9 mouse cellular contexts compared by ENCODE assay signal in genomic region chr2:153929871-153930413, GRCm38 (mm10). TPM values are rescaled to one million over a fixed set of nuclear protein-coding genes. Genes with fewer than 3 reads are reported as not detected.
DNase-seq lines count a peak whose midpoint lies in the region; ATAC-seq and TF ChIP-seq lines count a peak whose summit lies in the region.
"Had no signal": no experiment of that assay in that cellular context is flagged by ENCODE, and none has a peak within 500 bp of the region (broad histone marks: within the 10 kb centered on the region; RNA-seq: fewer than 3 reads in every experiment).

No protein-coding gene starts in this region.

- TF ChIP-seq EP300 in ES-Bruce4 (IDR thresholded peaks at IDR 0.05; ENCODE audit: insufficient read depth, low read depth, low read length) = no peak

- no peaks in the 10 kb centered on the region for H3K9me3 ChIP-seq in hindbrain, embryonic 10.5 days
- no peaks in the 10 kb centered on the region for H3K9me3 ChIP-seq in hindbrain, embryonic 12.5 days (replicated peaks)
- no peaks in the 10 kb centered on the region for H3K9me3 ChIP-seq in ES-Bruce4 (replicated peaks; ENCODE audit: control insufficient read depth, insufficient read depth, low read length, poor library complexity, severe bottlenecking)
- no peaks in the 10 kb centered on the region for H3K9me3 ChIP-seq in midbrain, embryonic 12.5 days

- no peak for TF ChIP-seq POLR2A in ES-Bruce4 (IDR thresholded peaks at IDR 0.05; ENCODE audit: insufficient read depth, low read length)
- no peak for TF ChIP-seq POLR2A in testis, adult 2 months (IDR thresholded peaks at IDR 0.05; ENCODE audit: control insufficient read depth, low read depth, low read length)

- DNase-seq in hindbrain, embryonic 10.5 days (ENCODE audit: low spot score) = peak; percentile 65
- DNase-seq in c-Kit-positive CD71-negative TER-119-negative erythroid progenitor cells, embryonic 14.5 days (ENCODE audit: low read depth) = peak; percentile 38
- peak; percentile 2 to 75 for DNase-seq in kidney, postnatal 36 days

- 43% methylated on average over 3 of the region's 3 CpGs for WGBS in hindbrain, embryonic 10.5 days
- WGBS in hindbrain, embryonic 12.5 days = 43% methylated on average over 3 of the region's 3 CpGs
- 48% methylated on average over 3 of the region's 3 CpGs for WGBS in midbrain, embryonic 12.5 days

- no peaks in the 10 kb centered on the region for H3K36me3 ChIP-seq in hindbrain, embryonic 10.5 days
- no peaks in the 10 kb centered on the region for H3K36me3 ChIP-seq in hindbrain, embryonic 12.5 days
- no peaks in the 10 kb centered on the region for H3K36me3 ChIP-seq in ES-Bruce4 (ENCODE audit: control insufficient read depth, insufficient read depth, low read length, poor library complexity, severe bottlenecking)
- H3K36me3 ChIP-seq in midbrain, embryonic 12.5 days = no peaks in the 10 kb centered on the region
- H3K36me3 ChIP-seq in testis, adult 2 months (ENCODE audit: control insufficient read depth, insufficient read depth, low read length) = no peaks in the 10 kb centered on the region

- H3K4me2 ChIP-seq in hindbrain, embryonic 12.5 days (replicated peaks) = no peak overlapping the region
- H3K4me2 ChIP-seq in midbrain, embryonic 12.5 days (replicated peaks) = no peak overlapping the region

- ATAC-seq in hindbrain, embryonic 12.5 days (ENCODE audit: low FRiP score) = no peak
- peak; percentile 50; the same call in 1 of the 2 replicates for ATAC-seq in erythroid progenitor cell, adult 5-6 weeks (replicated peaks; ENCODE audit: low FRiP score, poor library complexity, severe bottlenecking)
- 0 out of 2 replicates have a peak, but pooled peaks have one; percentile 44 for ATAC-seq in midbrain, embryonic 12.5 days (ENCODE audit: low FRiP score, low read depth)

- H3K4me3 ChIP-seq in hindbrain, embryonic 10.5 days = no peak overlapping the region
- no peak overlapping the region for H3K4me3 ChIP-seq in hindbrain, embryonic 12.5 days
- H3K4me3 ChIP-seq in ES-Bruce4 (ENCODE audit: low read depth, low read length) = no peak overlapping the region
- no peak overlapping the region for H3K4me3 ChIP-seq in midbrain, embryonic 12.5 days
- no peak overlapping the region for H3K4me3 ChIP-seq in testis, adult 2 months (ENCODE audit: control insufficient read depth, low read depth, low read length)

- TF ChIP-seq CTCF in ES-Bruce4 (IDR thresholded peaks at IDR 0.05; ENCODE audit: low read depth, low read length) = peak; percentile 96
- TF ChIP-seq CTCF in testis, adult 2 months (IDR thresholded peaks at IDR 0.05; ENCODE audit: control insufficient read depth, insufficient read depth, insufficient replicate concordance, low read depth, low read length) = peak; percentile 91; the same call in 1 of the 2 replicates

- peaks cover 7% of the 10 kb centered on the region for H3K4me1 ChIP-seq in hindbrain, embryonic 10.5 days (replicated peaks)
- peaks cover 5% of the 10 kb centered on the region for H3K4me1 ChIP-seq in hindbrain, embryonic 12.5 days
- no peaks in the 10 kb centered on the region for H3K4me1 ChIP-seq in ES-Bruce4 (ENCODE audit: control insufficient read depth, insufficient read depth, low read length)
- peaks cover 6% of the 10 kb centered on the region for H3K4me1 ChIP-seq in midbrain, embryonic 12.5 days
- H3K4me1 ChIP-seq in testis, adult 2 months (ENCODE audit: control insufficient read depth, insufficient read depth, low read length) = peaks cover 2% of the 10 kb centered on the region; the same call in 1 of the 2 replicates

- no peaks in the 10 kb centered on the region for H3K27me3 ChIP-seq in hindbrain, embryonic 10.5 days (ENCODE audit: insufficient read depth, poor library complexity, severe bottlenecking)
- H3K27me3 ChIP-seq in hindbrain, embryonic 12.5 days = no peaks in the 10 kb centered on the region
- no peaks in the 10 kb centered on the region for H3K27me3 ChIP-seq in ES-Bruce4 (ENCODE audit: control insufficient read depth, insufficient read depth, low read length, poor library complexity, severe bottlenecking)
- no peaks in the 10 kb centered on the region for H3K27me3 ChIP-seq in midbrain, embryonic 12.5 days
- no peaks in the 10 kb centered on the region for H3K27me3 ChIP-seq in testis, adult 2 months (ENCODE audit: control insufficient read depth, insufficient read depth, low read length)

- no peak overlapping the region for H3K27ac ChIP-seq in hindbrain, embryonic 10.5 days
- H3K27ac ChIP-seq in hindbrain, embryonic 12.5 days = no peak overlapping the region
- H3K27ac ChIP-seq in ES-Bruce4 (ENCODE audit: insufficient read depth, low read length) = no peak overlapping the region
- H3K27ac ChIP-seq in midbrain, embryonic 12.5 days (replicated peaks) = no peak overlapping the region
- H3K27ac ChIP-seq in testis, adult 2 months (ENCODE audit: control insufficient read depth, insufficient read depth, low read depth, low read length) = no peak overlapping the region

- no peak overlapping the region for H3K9ac ChIP-seq in hindbrain, embryonic 12.5 days
- H3K9ac ChIP-seq in ES-Bruce4 (ENCODE audit: low read depth, poor library complexity, severe bottlenecking) = no peak overlapping the region
- no peak overlapping the region for H3K9ac ChIP-seq in midbrain, embryonic 12.5 days (replicated peaks)

RNA-seq across cellular contexts. Expression of gene Bpifb4, which starts 8.1 kb away (rescaled TPM):
- not detected in 2 replicates for polyA plus RNA-seq in hindbrain, embryonic 10.5 days (2016; fragmentation: Nextera tagmentation; extraction: Ambion mirVana)
- not detected in 2 replicates for polyA plus RNA-seq in hindbrain, embryonic 12.5 days (2016; fragmentation: Nextera tagmentation; extraction: Ambion mirVana)
- not detected in 2 replicates for polyA plus RNA-seq in ES-Bruce4 (2011; ENCODE audit: insufficient read depth, insufficient read length, low read depth, missing spikeins)
- total RNA-seq in erythroid progenitor cell, adult 5-6 weeks (2015; ENCODE audit: low replicate concordance) = not detected in 2 replicates
- not detected in 2 replicates for total RNA-seq in erythroid progenitor cell, adult 5-6 weeks (2017; ENCODE audit: low replicate concordance)
- not detected in 2 replicates for polyA plus RNA-seq in midbrain, embryonic 12.5 days (2016; fragmentation: Nextera tagmentation; extraction: Ambion mirVana)
- polyA plus RNA-seq in testis, adult 2 months (2012; rRNA removed) = 0.33 and 0.64 TPM in 2 replicates
- total RNA-seq: left cerebral cortex, postnatal 14 days had no signal

RNA-seq across cellular contexts. Expression of gene Bpifb3, which starts 11.9 kb away (rescaled TPM):
- not detected in 2 replicates for polyA plus RNA-seq in hindbrain, embryonic 10.5 days (2016; fragmentation: Nextera tagmentation; extraction: Ambion mirVana)
- not detected in 2 replicates for polyA plus RNA-seq in hindbrain, embryonic 12.5 days (2016; fragmentation: Nextera tagmentation; extraction: Ambion mirVana)
- not detected in 2 replicates for polyA plus RNA-seq in ES-Bruce4 (2011; ENCODE audit: insufficient read depth, insufficient read length, low read depth, missing spikeins)
- total RNA-seq in erythroid progenitor cell, adult 5-6 weeks (2015; ENCODE audit: low replicate concordance) = not detected in 2 replicates
- total RNA-seq in erythroid progenitor cell, adult 5-6 weeks (2017; ENCODE audit: low replicate concordance) = not detected in 2 replicates
- polyA plus RNA-seq in midbrain, embryonic 12.5 days (2016; fragmentation: Nextera tagmentation; extraction: Ambion mirVana) = not detected in 2 replicates
- polyA plus RNA-seq in testis, adult 2 months (2012; rRNA removed) = 5.0 and 5.4 TPM in 2 replicates
- total RNA-seq: left cerebral cortex, postnatal 14 days had no signal

RNA-seq across cellular contexts. Expression of gene Bpifb6, which starts 29.8 kb away (rescaled TPM):
- polyA plus RNA-seq in hindbrain, embryonic 10.5 days (2016; fragmentation: Nextera tagmentation; extraction: Ambion mirVana) = not detected in 2 replicates
- not detected in 2 replicates for polyA plus RNA-seq in hindbrain, embryonic 12.5 days (2016; fragmentation: Nextera tagmentation; extraction: Ambion mirVana)
- polyA plus RNA-seq in ES-Bruce4 (2011; ENCODE audit: insufficient read depth, insufficient read length, low read depth, missing spikeins) = not detected in 2 replicates
- not detected in 2 replicates for total RNA-seq in erythroid progenitor cell, adult 5-6 weeks (2015; ENCODE audit: low replicate concordance)
- total RNA-seq in erythroid progenitor cell, adult 5-6 weeks (2017; ENCODE audit: low replicate concordance) = not detected in 2 replicates
- not detected in 2 replicates for polyA plus RNA-seq in midbrain, embryonic 12.5 days (2016; fragmentation: Nextera tagmentation; extraction: Ambion mirVana)
- polyA plus RNA-seq in testis, adult 2 months (2012; rRNA removed) = 0.21 and 0.36 TPM in 2 replicates
- total RNA-seq: left cerebral cortex, postnatal 14 days had no signal

RNA-seq across cellular contexts. Expression of gene Bpifa6, which starts 44.8 kb away (rescaled TPM):
- not detected in 2 replicates for polyA plus RNA-seq in hindbrain, embryonic 10.5 days (2016; fragmentation: Nextera tagmentation; extraction: Ambion mirVana)
- polyA plus RNA-seq in hindbrain, embryonic 12.5 days (2016; fragmentation: Nextera tagmentation; extraction: Ambion mirVana) = not detected in 2 replicates
- polyA plus RNA-seq in ES-Bruce4 (2011; ENCODE audit: insufficient read depth, insufficient read length, low read depth, missing spikeins) = not detected in 2 replicates
- total RNA-seq in erythroid progenitor cell, adult 5-6 weeks (2015; ENCODE audit: low replicate concordance) = not detected in 2 replicates
- not detected in 2 replicates for total RNA-seq in erythroid progenitor cell, adult 5-6 weeks (2017; ENCODE audit: low replicate concordance)
- polyA plus RNA-seq in midbrain, embryonic 12.5 days (2016; fragmentation: Nextera tagmentation; extraction: Ambion mirVana) = not detected in 2 replicates
- polyA plus RNA-seq in testis, adult 2 months (2012; rRNA removed) = 7.6 and 9.6 TPM in 2 replicates
- total RNA-seq: left cerebral cortex, postnatal 14 days had no signal

RNA-seq across cellular contexts. Expression of gene Bpifb2, which starts 55.1 kb away (rescaled TPM):
- polyA plus RNA-seq in hindbrain, embryonic 10.5 days (2016; fragmentation: Nextera tagmentation; extraction: Ambion mirVana) = not detected in 2 replicates
- not detected in 2 replicates for polyA plus RNA-seq in hindbrain, embryonic 12.5 days (2016; fragmentation: Nextera tagmentation; extraction: Ambion mirVana)
- polyA plus RNA-seq in ES-Bruce4 (2011; ENCODE audit: insufficient read depth, insufficient read length, low read depth, missing spikeins) = not detected in 2 replicates
- total RNA-seq in erythroid progenitor cell, adult 5-6 weeks (2015; ENCODE audit: low replicate concordance) = not detected in 2 replicates
- total RNA-seq in erythroid progenitor cell, adult 5-6 weeks (2017; ENCODE audit: low replicate concordance) = not detected in 2 replicates
- not detected in 2 replicates for polyA plus RNA-seq in midbrain, embryonic 12.5 days (2016; fragmentation: Nextera tagmentation; extraction: Ambion mirVana)
- polyA plus RNA-seq in testis, adult 2 months (2012; rRNA removed) = 7.2 and 7.7 TPM in 2 replicates
- total RNA-seq: left cerebral cortex, postnatal 14 days had no signal
